Mouse (Mus musculus) brain, embryonic 14.5 days (tissue): Measurements from ENCODE around the gene Exoc3.

Experiments used
- CTCF ChIP-seq: fragments of 200-500 bp; IDR thresholded peaks from 2 replicates; pipeline ENCODE4 v1.5.1; 2012; ENCODE audit warnings: inconsistent platforms, mild to moderate bottlenecking, moderate library complexity, borderline replicate concordance; ENCODE audit not compliant: insufficient read depth, insufficient read length; ENCODE audit errors: extremely low read depth
- POLR2A ChIP-seq: fragments of 200-500 bp; IDR thresholded peaks from 2 replicates; pipeline ENCODE4 v1.6.1; 2012; ENCODE audit warnings: mild to moderate bottlenecking, inconsistent platforms, borderline replicate concordance; ENCODE audit not compliant: poor library complexity, insufficient read depth, insufficient read length, severe bottlenecking; ENCODE audit errors: extremely low read depth

DNA sequence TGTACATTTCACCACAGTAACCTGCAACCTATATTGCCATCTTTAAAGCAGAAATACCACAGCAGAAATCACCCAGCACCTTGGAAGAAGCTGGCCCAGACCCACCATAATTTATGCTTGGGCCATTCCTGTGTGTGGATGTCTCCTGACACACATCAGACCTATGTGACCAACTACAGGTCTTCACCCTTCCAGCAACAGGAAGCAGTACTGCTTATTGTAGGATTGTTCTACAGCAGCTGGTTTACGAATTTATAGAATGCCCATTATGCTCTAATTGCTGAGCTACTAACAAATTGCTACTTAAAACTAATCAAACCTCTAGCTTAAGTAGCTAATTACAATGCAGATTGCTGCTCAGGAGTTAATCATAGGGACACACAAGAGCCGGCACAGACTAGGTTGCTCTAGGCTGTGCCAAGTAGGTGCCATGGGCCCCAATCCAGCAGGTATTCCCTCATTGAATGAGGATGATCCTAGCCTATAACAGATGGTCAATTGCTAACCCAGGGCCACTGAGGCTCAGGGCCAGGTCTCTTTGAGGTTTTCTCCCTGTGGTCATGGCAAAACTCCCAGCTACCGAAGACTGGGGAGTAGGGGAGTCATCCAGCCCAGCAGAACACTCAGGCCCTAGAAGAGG lies 62.4 kb downstream of the Exoc3 start:
- TF ChIP-seq POLR2A (no peak), CTCF (no peak)
